Mouse (Mus musculus) liver, postnatal 0 days (tissue): ENCODE measurements around the gene Pygo1. TPM values are rescaled to one million over a fixed set of nuclear protein-coding genes. Genes with fewer than 3 reads are reported as not detected.

Experiments used
- ATAC-seq: fragments of 200-750 bp; cut with Nextera tagmentation; 2 replicates; pipeline ENCODE4 v1.8.0; 2017; ENCODE audit warnings: mild to moderate bottlenecking, moderate library complexity
- DNase-seq: peaks from one replicate; pipeline ENCODE4 v3.0.0-alpha.2; 2016
- H3K27ac ChIP-seq: fragments of 300-500 bp; sonication (generic); 2 replicates; pipeline ENCODE4 v1.5.1; 2014; ENCODE audit warnings: antibody characterized with exemption, moderate library complexity, mild to moderate bottlenecking, low read depth
- H3K27me3 ChIP-seq: fragments of 300-500 bp; sonication (generic); 2 replicates; pipeline ENCODE4 v1.6.1; 2014; ENCODE audit warnings: low read length, control low read depth, mixed read lengths; ENCODE audit not compliant: insufficient read depth
- H3K36me3 ChIP-seq: fragments of 300-500 bp; sonication (generic); replicated peaks from 2 replicates; pipeline ENCODE4 v1.6.1; 2014; ENCODE audit warnings: mild to moderate bottlenecking, control low read depth, low read length, moderate library complexity, mixed read lengths; ENCODE audit not compliant: insufficient read depth
- H3K4me1 ChIP-seq: fragments of 300-500 bp; sonication (generic); 2 replicates; pipeline ENCODE4 v1.6.1; 2014; ENCODE audit warnings: antibody characterized with exemption, mild to moderate bottlenecking, control low read depth; ENCODE audit not compliant: insufficient read depth
- H3K4me2 ChIP-seq: fragments of 300-500 bp; sonication (generic); 2 replicates; pipeline ENCODE4 v1.6.1; 2014; ENCODE audit warnings: low read depth, mild to moderate bottlenecking, low read length, moderate library complexity, mixed read lengths
- H3K4me3 ChIP-seq: fragments of 300-500 bp; sonication (generic); 2 replicates; pipeline ENCODE4 v1.5.1; 2014; ENCODE audit warnings: low read depth, low read length
- H3K9ac ChIP-seq: fragments of 300-500 bp; sonication (generic); replicated peaks from 2 replicates; pipeline ENCODE4 v1.6.1; 2014; ENCODE audit warnings: mild to moderate bottlenecking, moderate library complexity
- H3K9me3 ChIP-seq: fragments of 300-500 bp; sonication (generic); 2 replicates; pipeline ENCODE4 v1.6.1; 2016; ENCODE audit warnings: mild to moderate bottlenecking, control low read depth, low read length, mixed read lengths
- CTCF ChIP-seq: sonication (generic); IDR thresholded peaks from 2 replicates; pipeline ENCODE4 v1.5.1; 2016; ENCODE audit warnings: antibody characterized with exemption, low read depth
- EP300 ChIP-seq: IDR thresholded peaks from 2 replicates; pipeline ENCODE4 v1.6.1; 2016; ENCODE audit warnings: antibody characterized with exemption, low read depth, mild to moderate bottlenecking
- WGBS: fragments of 180-500 bp; shearing (Covaris S2); extraction: QIAGEN DNeasy Blood & Tissue Kit; methylation state at CpG from one replicate; pipeline ENCODE4 v1.1.7; 2014; ENCODE audit not compliant: insufficient replicate concordance; 5-methylcytosine and 5-hydroxymethylcytosine counted together
- polyA plus RNA-seq: library from polyadenylated mRNA; unstranded; fragments of >200 nt; fragmentation: Nextera tagmentation; extraction: Ambion mirVana; gene quantifications from 2 replicates; pipeline ENCODE4 v1.2.1, GENCODE M21; 2015

Gene Pygo1
- polyA plus RNA-seq, 1 experiment from 2014 or later: 0.06 TPM

GRCm38 (mm10) chr9:72902057-72902456 lies 23.4 kb upstream of the Pygo1 start:
- DNase-seq: no peak

GRCm38 (mm10) chr9:72902611-72903010 lies 22.8 kb upstream of the Pygo1 start:
- no peaks in the 10 kb centered on the region for H3K36me3 ChIP-seq
- H3K27ac ChIP-seq: no peak overlapping the region
- no peaks in the 10 kb centered on the region for H3K27me3 ChIP-seq
- no peak overlapping the region for H3K4me2 ChIP-seq
- WGBS: 57% methylated on average over 5 of the region's 5 CpGs
- no peak overlapping the region for H3K9ac ChIP-seq
- H3K4me1 ChIP-seq: peaks cover 9% of the 10 kb centered on the region; the same call in 1 of the 2 replicates
- H3K9me3 ChIP-seq: no peaks in the 10 kb centered on the region
- ATAC-seq (peak; percentile 72), DNase-seq (no peak)
- H3K4me3 ChIP-seq: no peak overlapping the region
- TF ChIP-seq CTCF (no peak), EP300 (peak; percentile 59)

More at GRCm38 (mm10) chr9:72902057-72902456, 23.4 kb upstream of the Pygo1 start:
- no peak for TF ChIP-seq CTCF
- no peak for TF ChIP-seq EP300
- H3K9me3 ChIP-seq: no peaks in the 10 kb centered on the region
- H3K4me1 ChIP-seq: peaks cover 9% of the 10 kb centered on the region; the same call in 1 of the 2 replicates
- no peak overlapping the region for H3K4me3 ChIP-seq
- H3K4me2 ChIP-seq: no peak overlapping the region
- no peak overlapping the region for H3K27ac ChIP-seq
- H3K9ac ChIP-seq: no peak overlapping the region
- H3K36me3 ChIP-seq: no peaks in the 10 kb centered on the region
- 67% methylated on average over 8 of the region's 8 CpGs for WGBS
- no peak for ATAC-seq
- no peaks in the 10 kb centered on the region for H3K27me3 ChIP-seq

DNA sequence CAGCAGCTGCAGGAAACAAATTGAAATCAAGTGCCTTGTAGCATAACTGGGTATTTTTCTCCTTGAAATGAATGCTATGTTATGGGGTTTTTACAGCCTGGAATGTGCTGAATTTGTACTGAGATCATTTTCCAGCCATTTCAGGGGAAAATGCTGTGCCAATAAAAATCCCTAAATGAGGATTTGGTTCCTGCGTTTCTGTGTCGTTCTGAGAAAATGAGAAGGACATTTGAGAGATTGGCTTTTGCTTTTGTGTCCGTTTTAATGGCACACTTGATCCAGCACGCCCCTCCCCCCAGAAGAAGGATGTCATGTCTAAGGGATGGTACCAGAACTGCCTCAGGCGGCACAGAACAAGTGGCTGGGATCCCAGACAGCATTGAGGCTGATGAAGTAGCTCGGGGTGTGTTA lies 18.7 kb upstream of the Pygo1 start:
- 77% methylated on average over 6 of the region's 6 CpGs for WGBS
- Histone ChIP-seq H3K27me3 (no peaks in the 10 kb centered on the region), H3K4me1 (peaks cover 9% of the 10 kb centered on the region; the same call in 1 of the 2 replicates), H3K4me3 (no peak overlapping the region), H3K9ac (no peak overlapping the region), H3K4me2 (no peak overlapping the region), H3K36me3 (no peaks in the 10 kb centered on the region), H3K9me3 (no peaks in the 10 kb centered on the region), H3K27ac (no peak overlapping the region)
- TF ChIP-seq EP300 (no peak), CTCF (no peak)
- DNase-seq: no peak
- ATAC-seq: no peak

DNA sequence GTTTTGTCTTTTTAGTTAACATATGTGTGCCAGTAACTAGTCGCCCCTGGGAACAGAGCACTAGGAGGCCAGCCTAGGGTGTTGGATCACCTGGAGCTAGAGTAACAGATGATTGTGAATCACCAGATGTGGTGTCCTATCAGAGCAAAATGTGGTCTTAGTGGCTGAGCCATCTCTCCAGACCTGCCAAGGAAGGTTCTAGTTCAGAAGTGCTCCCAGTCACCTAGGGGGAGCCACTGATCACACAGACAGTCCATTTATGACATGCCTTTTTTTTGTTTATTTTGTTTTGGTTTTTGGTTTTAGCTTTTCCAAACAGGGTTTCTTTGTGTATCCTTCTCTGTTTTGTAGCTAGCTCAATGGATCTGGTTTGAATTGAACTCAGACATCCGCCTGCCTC lies 14.1 kb upstream of the Pygo1 start:
- H3K4me3 ChIP-seq: no peak overlapping the region
- no peak for ATAC-seq
- H3K9ac ChIP-seq: no peak overlapping the region
- no peak for DNase-seq
- no peak overlapping the region for H3K4me2 ChIP-seq
- no peaks in the 10 kb centered on the region; the same call in 1 of the 2 replicates for H3K4me1 ChIP-seq
- no peak overlapping the region for H3K27ac ChIP-seq
- no peaks in the 10 kb centered on the region for H3K36me3 ChIP-seq
- H3K9me3 ChIP-seq: no peaks in the 10 kb centered on the region
- TF ChIP-seq EP300 (no peak), CTCF (no peak)
- H3K27me3 ChIP-seq: no peaks in the 10 kb centered on the region
- 78% methylated on average over 2 of the region's 2 CpGs for WGBS

DNA sequence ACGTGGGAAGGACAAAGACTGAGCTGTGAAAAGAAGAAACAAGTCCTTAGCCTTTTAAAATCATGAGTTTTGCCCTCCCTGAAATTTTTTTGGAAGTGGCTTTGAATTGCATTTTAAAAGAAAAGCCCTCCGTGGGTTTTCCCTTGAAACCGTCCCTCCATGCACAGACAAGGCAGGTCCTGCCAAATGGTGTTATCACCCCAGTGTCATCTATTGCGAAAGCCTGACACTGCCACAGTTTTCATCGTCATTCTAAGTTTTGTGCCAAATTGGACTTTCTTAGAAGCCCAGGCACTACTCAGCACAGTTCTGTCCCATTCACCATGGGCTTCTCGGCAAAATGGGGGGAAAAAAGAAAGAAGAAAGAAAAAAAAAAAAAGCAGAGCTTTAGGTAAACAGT lies 11.9 kb upstream of the Pygo1 start:
- H3K27ac ChIP-seq: no peak overlapping the region
- no peak overlapping the region for H3K4me3 ChIP-seq
- no peaks in the 10 kb centered on the region for H3K36me3 ChIP-seq
- ATAC-seq (peak; percentile 43; the same call in 1 of the 2 replicates), DNase-seq (no peak)
- H3K4me1 ChIP-seq: no peaks in the 10 kb centered on the region; the same call in 1 of the 2 replicates
- TF ChIP-seq CTCF (no peak), EP300 (no peak)
- WGBS: 26% methylated on average over 6 of the region's 6 CpGs
- H3K4me2 ChIP-seq: peak overlapping the region; percentile 26
- no peak overlapping the region for H3K9ac ChIP-seq
- H3K9me3 ChIP-seq: no peaks in the 10 kb centered on the region
- H3K27me3 ChIP-seq: no peaks in the 10 kb centered on the region

DNA sequence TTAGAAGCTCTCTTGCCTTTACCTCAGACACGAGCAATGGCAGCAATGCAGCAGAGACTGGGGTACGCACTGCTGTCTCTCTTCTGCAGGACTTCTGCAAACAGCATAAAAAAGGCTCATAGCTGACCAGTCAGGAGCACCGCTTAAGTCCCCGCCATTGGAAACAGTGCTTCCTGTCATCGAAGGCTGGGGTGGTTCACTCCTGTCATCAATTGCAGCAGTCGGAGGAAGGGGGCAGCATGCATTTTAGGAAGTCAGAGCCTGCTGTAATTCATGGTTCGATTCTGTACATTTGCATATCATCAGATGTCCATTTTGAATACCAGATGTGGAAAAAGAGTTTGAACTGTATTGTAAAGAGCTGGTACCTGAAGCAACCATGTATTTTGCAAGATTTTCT lies 9.7 kb upstream of the Pygo1 start:
- DNase-seq: no peak
- no peak for ATAC-seq
- Histone ChIP-seq H3K9me3 (no peaks in the 10 kb centered on the region), H3K27ac (no peak overlapping the region), H3K27me3 (no peaks in the 10 kb centered on the region), H3K4me2 (no peak overlapping the region), H3K9ac (no peak overlapping the region), H3K4me1 (no peaks in the 10 kb centered on the region; the same call in 1 of the 2 replicates), H3K4me3 (no peak overlapping the region), H3K36me3 (no peaks in the 10 kb centered on the region)
- 29% methylated on average over 7 of the region's 7 CpGs for WGBS
- no peak for TF ChIP-seq CTCF
- TF ChIP-seq EP300: no peak

DNA sequence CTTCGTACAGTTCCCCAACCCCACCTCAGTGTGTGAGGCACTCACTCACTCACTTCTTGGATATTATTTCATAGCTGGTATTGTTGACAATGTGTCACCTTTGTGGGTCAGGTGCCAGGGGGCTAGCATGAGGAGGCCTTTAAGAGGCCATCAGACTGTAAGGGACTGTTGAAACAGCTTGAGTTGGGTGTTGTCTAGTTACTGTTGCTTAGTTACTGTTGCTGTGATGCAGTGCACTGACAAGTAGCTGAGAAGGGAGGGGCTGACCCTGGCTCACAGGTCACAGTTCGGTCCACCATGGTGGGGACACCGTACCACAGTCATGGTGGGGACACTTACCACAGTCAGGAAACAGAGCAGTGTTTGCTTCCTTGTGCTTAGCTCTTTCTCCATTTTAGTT lies 2.4 kb upstream of the Pygo1 start:
- H3K4me3 ChIP-seq: no peak overlapping the region
- DNase-seq (no peak), ATAC-seq (no peak)
- peaks cover 42% of the 10 kb centered on the region for H3K27me3 ChIP-seq
- H3K36me3 ChIP-seq: no peaks in the 10 kb centered on the region
- no peaks in the 10 kb centered on the region for H3K4me1 ChIP-seq
- no peak for TF ChIP-seq CTCF
- no peak for TF ChIP-seq EP300
- no peak overlapping the region for H3K9ac ChIP-seq
- 65% methylated on average over 3 of the region's 3 CpGs for WGBS
- no peak overlapping the region for H3K27ac ChIP-seq
- H3K9me3 ChIP-seq: no peaks in the 10 kb centered on the region
- H3K4me2 ChIP-seq: no peak overlapping the region
